Mouse (Mus musculus) granulocyte monocyte progenitor cell, adult 5-6 weeks (primary cell): Measurements from ENCODE around the gene Serpina7. TPM values are rescaled to one million over a fixed set of nuclear protein-coding genes. Genes with fewer than 3 reads are reported as not detected.

ENCODE experiments used
- ATAC-seq: replicated peaks from 2 replicates; pipeline ENCODE4 v1.8.0; 2016; ENCODE audit warnings: mild to moderate bottlenecking, moderate TSS enrichment, inconsistent platforms; ENCODE audit not compliant: poor library complexity, severe bottlenecking
- total RNA-seq, 2 experiments: library from RNA; stranded (forward) in 1 of 2; stranded (reverse) in 1 of 2; fragments of 200-712, 200-1000 nt in 1 of 2; fragments of >200 nt in 1 of 2; fragmentation: Nextera tagmentation in 1 of 2; gene quantifications; 2 replicates each; pipeline ENCODE4 v1.2.3; 2014 to 2017

Gene Serpina7
- not detected in 2 replicates for total RNA-seq (2014; fragmentation: Nextera tagmentation)
- not detected in 2 replicates for total RNA-seq (2017)

DNA sequence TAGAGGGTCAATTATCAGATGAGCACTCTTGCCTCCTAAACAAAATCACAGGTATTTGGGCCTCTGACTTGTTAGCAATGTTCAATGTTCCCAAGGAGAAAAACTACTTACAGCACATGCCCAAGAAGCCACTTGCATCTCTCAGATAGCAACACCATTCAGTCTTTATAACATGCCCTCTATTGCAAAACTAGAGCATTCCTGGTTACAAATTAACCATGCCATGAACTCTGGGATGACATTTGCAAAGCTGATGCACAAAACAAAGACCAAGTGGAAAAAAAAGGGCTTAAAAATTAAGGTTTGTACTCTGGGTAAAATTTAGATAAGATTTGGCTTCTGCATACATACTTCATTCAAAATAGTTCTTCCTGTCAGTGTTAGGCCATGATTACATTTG is at the start of gene Serpina7:
TSS of gene Serpina7 (minus strand) at position 160 of the 400 bp plus-strand sequence.
- no peak for ATAC-seq

DNA sequence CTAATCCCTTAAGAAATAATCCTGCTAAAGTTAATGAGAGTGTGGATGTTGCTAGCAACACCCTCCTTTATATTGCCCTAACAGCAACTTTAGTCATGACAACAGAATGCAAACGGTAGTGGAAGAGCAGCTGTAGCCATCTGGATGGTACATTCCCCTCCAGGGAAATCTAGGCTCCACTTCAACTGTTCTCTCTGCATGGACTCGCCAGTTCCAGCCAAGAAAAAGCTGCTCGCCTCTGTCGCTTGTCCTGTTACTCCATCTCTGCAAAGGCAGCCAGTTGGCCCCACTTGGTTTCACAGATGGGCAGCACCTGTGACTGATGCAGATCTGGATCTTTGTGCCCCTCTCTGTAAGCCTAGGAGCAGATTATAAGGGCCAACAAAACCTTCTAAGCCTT is 49.0 kb upstream of the Serpina7 start:
- no peak for ATAC-seq

DNA sequence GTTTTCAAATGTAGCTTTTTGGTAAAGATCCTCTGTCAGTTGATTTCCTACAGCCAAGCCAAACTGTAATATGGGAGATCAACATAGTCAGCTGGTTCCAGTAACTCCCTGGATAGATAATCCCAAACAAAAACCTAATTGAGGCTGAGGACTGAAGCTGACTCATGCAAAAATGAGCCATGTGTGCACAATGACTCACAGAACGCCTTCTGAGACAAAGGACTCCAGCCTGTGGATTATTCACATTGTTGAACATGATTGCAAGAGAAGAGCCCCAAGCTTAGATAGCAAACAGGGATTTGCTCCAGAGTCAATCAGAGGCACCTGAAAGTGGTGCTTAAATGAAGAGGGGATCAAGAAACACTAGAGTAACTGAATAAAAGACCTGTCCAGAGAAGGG is 12.2 kb upstream of the Serpina7 start:
- ATAC-seq = no peak

DNA sequence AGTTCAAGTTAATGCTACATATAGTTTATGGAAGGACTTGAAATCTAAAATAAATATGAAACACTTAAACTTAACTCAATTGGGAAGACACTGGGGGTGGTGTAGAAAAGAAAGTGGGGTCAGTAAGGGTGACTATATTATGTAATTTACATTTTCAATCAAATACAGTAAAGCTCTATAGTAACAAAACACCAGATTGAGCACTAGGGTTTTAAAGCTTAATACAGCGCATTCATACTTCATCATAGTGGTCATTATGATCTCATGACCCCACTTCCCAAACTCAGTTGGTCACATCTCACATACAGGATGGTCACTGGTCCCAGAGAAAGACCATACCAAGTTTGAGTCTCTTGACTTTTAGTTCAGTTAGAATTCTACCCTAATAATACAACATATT is 907 bp upstream of the Serpina7 start, which contains the start of gene 4930513O06Rik:
TSS of gene 4930513O06Rik (plus strand) at position 301 of the 400 bp plus-strand sequence.
- no peak for ATAC-seq

DNA sequence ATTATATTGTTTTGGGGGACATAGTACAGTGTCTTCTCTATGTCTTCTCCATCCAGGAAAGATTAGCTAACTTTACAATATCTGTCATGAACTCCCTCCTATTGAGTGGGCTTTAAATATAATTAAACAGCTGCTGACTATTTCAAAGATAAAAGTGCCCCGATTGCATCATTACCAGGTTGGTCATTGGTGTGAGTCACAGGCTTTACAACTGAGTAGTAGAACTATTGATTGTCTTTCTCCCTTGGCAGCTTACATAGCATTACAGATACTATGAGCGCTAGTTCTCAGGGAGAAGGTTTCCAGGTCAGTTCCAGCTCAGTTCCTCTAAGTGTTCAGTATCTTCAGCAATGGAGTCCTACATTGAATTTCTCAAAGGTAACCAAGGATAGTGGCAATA is 6.5 kb downstream of the Serpina7 start:
- no peak for ATAC-seq

DNA sequence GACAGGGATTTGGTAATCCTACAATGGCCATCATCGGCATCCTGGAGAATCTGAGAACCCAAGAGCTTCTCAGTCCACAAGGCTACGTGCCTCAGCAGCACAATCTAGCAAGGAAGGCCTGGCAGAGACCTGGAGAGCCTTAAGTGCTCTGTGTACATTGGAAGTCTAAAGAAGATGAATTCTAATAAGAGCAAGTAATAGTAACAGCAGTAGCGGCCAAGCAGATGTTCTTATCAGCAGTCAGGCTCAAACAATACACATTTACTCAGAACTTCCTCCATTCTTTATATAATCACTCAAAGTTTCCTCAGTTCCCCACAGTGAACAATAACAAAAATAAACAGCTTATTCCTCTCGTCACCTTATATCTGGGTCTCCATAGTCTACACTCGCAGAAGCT is 21.0 kb downstream of the Serpina7 start:
- no peak for ATAC-seq

DNA sequence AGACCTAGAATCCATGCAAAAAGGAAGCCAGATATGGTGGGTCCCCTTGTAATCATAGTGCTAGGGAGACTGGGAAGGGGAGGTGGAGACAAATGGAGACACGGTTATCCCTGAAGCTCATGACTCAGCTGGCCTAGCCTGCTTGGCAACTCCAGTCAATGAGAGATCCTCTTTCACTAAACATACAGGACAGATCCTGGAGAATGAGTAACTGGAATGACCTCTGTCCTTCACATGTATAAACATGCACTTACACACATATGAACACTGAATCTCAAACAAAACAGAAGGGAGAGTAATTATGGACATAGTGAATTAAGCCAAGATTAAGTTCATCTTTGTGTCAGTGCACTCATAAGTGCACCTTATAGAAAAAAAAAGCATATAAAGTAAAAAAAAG is 31.9 kb downstream of the Serpina7 start:
- no peak for ATAC-seq

DNA sequence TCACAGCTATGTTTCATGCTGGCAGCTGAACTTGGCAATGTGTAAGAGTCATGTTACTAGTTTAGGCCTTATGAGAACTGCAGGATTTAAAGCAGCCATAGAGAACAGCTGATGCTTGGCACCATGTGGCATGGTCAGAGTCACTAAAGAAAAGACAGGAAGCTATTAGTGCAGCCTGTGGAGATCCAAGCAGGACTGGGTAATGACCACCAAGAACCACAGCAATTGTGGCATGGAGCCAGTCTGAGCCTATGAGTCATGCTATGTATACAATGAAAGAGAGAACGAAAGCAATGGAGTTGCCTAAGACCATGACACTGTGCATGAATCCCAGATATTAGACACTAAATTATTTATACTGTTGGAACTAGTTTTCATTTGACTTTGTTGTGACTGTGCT is 33.1 kb downstream of the Serpina7 start:
- ATAC-seq = no peak

DNA sequence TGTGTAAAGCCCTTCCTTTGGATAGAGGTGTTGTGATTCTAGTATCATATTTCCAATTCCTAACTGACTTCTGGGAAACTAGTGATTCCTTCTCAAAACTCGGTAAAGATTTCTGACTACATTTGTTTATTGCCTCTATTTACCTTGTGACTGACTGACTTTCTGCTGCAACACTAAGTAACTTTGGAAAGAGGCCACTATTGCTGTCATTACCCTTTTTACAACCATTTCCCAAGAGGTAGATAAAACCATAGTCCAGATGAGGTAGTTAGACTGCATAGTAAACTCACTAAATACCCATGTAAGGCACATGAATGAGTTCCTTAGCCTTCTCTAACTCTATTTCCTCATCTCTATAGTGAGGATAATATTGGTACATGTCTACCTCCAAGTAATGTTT is 43.9 kb downstream of the Serpina7 start:
- ATAC-seq = no peak

DNA sequence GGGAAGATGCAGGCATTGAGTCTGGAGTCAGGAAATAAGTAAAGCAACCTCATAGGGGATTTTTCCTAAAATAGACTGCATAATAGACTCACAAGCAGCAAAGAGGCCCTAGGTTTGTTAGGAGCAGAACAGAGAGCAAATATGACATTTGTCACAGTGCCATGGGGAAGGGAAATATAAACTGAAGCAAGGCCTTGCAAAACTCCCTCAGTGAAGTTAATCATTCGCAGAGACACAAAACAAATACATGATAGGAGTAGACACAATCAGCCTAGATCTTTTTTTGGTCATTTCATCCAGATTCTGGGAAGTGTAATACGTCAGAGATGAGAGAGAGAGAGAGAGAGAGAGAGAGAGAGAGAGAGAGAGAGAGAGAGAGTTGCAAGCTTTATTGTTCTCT is 45.7 kb downstream of the Serpina7 start:
- ATAC-seq = no peak

DNA sequence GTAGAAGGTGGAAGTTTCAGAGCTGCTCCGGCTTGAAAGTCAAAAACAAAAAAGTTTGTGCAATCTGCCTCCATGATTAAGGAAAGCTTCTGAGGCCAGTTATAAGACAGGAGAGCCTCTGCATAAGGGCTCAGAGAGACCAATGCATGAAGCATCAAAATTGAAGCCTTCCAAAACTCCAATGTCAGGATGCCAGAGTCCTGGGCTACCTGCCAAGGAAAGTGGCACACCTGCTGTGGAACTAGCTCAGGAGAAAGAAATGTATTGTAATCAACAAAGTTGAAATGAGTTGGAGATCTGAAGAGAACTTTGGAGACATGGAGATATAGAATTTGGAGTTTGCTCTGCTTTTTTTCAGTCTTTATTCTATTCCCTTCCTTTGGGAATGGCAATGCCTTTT is 47.4 kb downstream of the Serpina7 start:
- no peak for ATAC-seq

Other genes starting within 250 kb of the Serpina7 start
- gene Nrk, start 170.8 kb downstream of the Serpina7 start, total RNA-seq (2014; fragmentation: Nextera tagmentation) = not detected in 2 replicates
- gene Nrk, start 170.8 kb downstream of the Serpina7 start, total RNA-seq (2017) = not detected in 2 replicates
- not detected in 2 replicates for gene 4930513O06Rik, start 1.0 kb upstream of the Serpina7 start, total RNA-seq (2014; fragmentation: Nextera tagmentation)
- gene 4930513O06Rik, start 1.0 kb upstream of the Serpina7 start, total RNA-seq (2017) = not detected in 2 replicates
- not detected in 2 replicates for gene 4933428M09Rik, start 94.0 kb upstream of the Serpina7 start, total RNA-seq (2014; fragmentation: Nextera tagmentation)
- not detected in 2 replicates for gene 4933428M09Rik, start 94.0 kb upstream of the Serpina7 start, total RNA-seq (2017)
- gene Mum1l1, start 124.8 kb upstream of the Serpina7 start, total RNA-seq (2014; fragmentation: Nextera tagmentation) = 0.24 TPM in 1 of 2 replicates, not detected in the other
- gene Mum1l1, start 124.8 kb upstream of the Serpina7 start, total RNA-seq (2017) = not detected in 2 replicates
- not detected in 2 replicates for gene Trap1a, start 248.4 kb upstream of the Serpina7 start, total RNA-seq (2014; fragmentation: Nextera tagmentation)
- not detected in 2 replicates for gene Trap1a, start 248.4 kb upstream of the Serpina7 start, total RNA-seq (2017)